Mouse (Mus musculus): Measurements from ENCODE around the gene Ksr1.
A peak's percentile ranks its signal among the peaks of the same experiment; 100 is the strongest.

Ksr1 gene

GRCm38 (mm10) chr11:79146331-79146767 is at the start of gene Ksr1:
TSS of gene Ksr1 (minus strand) at chr11:79146407.
- peak; percentile 95 to 97 for DNase-seq

GRCm38 (mm10) chr11:79192176-79192575 is 46.0 kb upstream of the Ksr1 start:
- peak; percentile 43 to 52 for DNase-seq

GRCm38 (mm10) chr11:79191214-79191613 is 45.0 kb upstream of the Ksr1 start:
- DNase-seq = peak; percentile 68 to 74

DNA sequence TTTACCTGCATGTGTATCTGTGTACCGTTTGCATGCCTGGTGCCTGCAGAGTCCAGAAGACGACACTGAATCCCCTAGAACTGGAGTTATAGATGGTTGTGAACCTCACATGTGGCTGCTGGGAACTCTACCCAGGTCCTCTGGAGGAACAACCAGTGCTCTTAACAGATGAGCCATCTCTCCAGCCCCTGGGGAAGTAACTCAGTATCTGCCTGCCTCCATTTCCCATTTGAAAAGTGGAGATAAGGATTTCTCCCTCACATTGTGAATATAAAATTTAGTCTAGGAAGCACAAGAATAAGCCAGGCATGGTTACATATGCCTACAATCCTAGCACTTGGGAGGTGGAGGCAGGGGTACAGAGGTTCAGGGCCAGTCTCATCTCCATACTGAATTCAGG is 44.0 kb upstream of the Ksr1 start:
- DNase-seq = no peak

GRCm38 (mm10) chr11:79188176-79188575 is 42.0 kb upstream of the Ksr1 start:
- DNase-seq = peak; percentile 88 to 91

- no peak for DNase-seq
Observed at GRCm38 (mm10) chr11:79187291-79187690, 41.1 kb upstream of the Ksr1 start.

GRCm38 (mm10) chr11:79185683-79186082 is 39.5 kb upstream of the Ksr1 start:
- no peak for DNase-seq

DNA sequence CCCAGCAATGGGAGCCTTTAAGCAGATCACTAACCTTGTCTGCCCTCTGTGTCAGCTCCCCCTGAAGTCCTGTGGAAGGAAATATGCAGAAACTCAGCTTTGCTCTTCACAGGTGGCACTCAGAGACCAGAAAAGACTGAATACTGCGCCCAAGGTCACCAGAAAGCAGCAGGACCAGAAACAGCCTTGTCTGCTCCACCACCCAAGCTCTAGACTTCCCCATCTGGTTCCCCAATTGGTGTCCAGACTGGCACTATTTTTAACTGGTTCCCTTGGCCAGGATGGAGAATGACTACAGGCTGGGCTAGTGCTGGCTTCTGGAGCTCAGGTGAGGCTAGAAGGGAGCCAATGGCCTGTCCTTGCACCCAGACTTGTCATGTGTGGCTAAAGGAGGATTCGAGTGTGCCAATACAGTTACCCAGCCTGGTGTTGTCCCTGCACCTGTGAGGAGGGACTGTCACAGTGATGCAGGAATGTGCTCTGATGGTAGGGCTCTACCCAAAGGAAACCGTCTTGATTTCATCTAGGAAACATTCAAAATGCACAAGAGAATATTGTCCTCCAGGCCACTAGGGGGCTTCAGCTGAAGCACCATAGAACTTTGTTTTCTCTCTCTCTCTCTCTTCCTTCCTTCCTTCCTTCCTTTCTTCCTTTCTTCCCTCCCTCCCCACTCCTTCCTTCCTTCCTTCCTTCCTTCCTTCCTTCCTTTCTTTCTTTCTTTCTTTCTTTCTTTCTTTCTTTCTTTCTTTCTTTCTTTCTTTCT is 38.1 kb upstream of the Ksr1 start:
- no peak for DNase-seq

GRCm38 (mm10) chr11:79183400-79183799 is 37.2 kb upstream of the Ksr1 start:
- DNase-seq = no peak

- DNase-seq = peak in 1 of 2 experiments; percentile 23
Observed at GRCm38 (mm10) chr11:79182881-79183280, 36.7 kb upstream of the Ksr1 start.

DNA sequence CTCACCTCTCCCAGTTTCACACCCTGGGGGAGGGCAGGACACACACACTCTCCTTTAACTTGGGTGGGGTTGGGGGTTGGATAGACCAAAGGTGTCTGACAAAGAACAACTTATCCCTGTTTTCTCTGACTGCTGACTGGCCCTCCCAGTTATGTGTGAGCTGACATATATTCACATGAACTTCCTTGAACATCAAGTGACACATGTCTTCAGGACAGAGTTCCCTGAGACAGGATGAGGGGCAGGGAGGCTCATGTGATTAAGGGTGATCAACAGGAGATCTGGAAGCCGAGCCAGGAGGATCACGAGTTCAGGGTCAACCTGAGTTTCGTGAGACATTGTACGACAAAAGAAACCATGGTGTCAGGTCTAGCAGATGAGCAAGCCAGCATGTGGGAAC is 35.7 kb upstream of the Ksr1 start:
- no peak for DNase-seq

GRCm38 (mm10) chr11:79176687-79177086 is 30.5 kb upstream of the Ksr1 start:
- DNase-seq = peak; percentile 59 to 71

DNA sequence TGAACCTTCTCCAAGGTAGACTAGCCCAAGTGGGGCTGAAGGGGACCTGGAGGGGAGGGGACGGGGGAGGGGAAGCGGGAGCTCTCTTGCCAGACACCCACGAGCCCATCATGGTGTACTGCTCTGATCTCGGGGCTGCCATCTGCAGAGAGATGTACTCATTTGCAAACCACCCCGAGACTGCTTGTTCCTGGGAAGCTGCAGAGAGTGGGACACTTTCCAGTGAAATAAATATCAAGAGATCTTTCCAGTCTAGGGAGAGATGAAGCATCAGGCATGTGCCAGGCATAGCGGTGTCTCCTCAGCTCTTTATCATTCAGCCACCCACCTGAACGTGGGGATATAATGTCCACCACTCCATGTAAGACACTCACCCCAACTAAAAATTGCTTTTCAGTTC is 25.8 kb upstream of the Ksr1 start:
- DNase-seq = no peak

DNA sequence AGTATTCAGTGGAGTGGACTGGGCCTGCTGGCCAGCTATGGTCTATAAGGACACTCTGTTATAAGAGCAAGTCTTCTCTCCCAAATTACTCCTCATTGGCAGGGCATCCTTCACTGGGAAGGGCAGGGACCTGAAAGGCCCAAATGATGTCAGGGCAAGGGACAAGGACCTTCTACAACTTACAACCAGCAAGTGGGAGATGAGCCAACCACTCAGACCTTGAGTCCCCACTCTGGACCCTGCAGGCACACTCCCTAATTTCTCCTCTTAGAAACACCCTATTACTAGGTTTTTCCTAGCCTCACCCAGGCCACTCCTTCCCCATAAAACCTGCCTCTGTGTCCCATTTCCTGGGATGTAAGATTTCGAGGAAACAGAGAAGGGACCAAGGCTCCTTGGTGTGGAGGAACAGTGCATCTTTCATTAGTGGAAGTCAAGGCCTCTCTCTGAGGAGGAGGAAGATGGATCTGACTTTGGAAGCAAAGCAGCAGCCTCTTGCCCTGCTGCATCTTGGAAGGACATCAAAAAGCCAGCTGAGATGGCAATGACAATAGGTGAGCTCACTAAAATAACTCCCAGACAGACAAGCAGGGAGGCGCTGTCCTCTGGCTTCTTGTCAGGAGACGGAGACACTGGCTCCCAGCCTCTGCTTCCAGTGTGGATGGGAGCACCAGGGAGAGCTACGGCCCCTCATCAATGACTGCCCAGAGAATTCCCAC is 20.5 kb upstream of the Ksr1 start:
- peak; percentile 46 to 53 for DNase-seq

- DNase-seq = no peak
Observed at GRCm38 (mm10) chr11:79161077-79161758, 15.0 kb upstream of the Ksr1 start.

DNA sequence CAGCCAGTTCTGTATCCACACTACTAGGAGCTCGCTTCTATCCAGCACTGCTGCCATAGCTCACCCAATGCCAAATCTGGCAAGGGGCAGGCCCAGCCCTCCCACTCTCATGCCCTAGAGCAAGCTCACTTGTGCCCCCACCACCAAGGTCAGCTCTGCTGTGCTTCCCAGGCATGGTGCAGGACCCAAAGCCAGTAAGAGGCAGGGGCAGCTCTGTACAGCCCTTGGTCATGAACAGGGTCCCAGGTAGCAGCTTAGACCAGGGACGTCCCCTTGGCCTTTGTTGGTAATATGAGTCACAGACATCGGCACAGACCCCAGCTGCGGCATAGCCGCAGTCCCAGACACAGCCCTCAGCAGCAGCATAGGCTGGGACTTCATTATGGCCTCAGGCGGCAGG is 13.9 kb upstream of the Ksr1 start:
- peak; percentile 42 to 63 for DNase-seq

DNA sequence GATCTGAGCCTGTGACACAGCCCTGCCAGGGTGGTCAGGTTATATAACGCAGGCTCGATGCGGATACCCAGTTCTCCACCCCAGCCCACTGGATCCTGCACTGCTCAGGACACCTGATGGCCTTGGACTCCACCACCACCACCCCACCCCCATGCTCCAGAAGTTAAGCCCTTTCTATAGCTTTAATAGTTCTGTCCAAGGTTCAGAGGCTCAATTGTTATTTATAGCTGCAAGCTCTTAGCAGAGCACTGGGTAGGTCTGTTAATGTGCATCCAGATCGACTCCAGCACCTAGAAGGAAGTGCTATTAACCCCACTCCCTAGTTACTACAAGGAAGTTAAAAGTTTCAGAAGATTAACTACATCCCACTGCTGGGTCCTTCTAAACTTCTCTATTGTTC is 11.5 kb upstream of the Ksr1 start:
- no peak for DNase-seq

DNA sequence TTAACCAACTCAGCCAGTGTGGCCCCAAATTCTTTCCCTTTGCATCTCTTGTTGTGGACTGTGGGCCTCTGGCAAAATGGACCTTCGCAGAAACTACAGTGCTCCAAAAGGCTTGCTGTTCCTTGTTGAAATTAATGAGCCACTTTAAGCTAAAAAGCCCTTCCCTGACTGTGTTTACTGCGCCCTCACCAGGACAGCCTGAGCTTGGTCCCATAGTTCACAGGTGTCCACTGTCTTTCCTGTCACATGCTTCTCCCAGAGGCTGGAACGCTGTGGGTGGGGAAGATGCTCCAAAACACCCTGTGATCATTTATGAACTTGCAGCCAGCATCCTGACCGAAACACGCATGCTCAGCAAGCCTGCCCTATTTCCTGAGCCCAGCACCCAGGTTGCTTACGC is 9.1 kb upstream of the Ksr1 start:
- no peak for DNase-seq

DNA sequence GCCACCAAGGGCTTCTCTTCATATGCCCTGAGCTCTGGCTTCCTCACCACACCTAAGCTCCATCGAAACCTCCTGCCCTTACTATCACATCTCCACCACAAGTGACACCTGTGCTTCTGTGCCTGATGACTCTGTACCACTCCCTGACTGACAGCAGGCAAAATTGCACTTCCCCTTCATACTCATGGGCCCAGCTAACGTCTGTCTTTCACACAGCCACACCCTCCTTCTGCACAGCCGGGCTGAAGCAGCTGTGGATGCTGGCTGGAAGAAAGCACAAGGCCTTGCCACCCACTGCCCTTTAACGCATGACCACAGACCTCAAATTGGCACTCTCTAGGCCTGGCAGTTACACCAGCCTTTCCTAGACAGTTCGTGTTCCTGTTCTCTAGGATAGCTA is 6.5 kb upstream of the Ksr1 start:
- peak; percentile 32 to 58 for DNase-seq

DNA sequence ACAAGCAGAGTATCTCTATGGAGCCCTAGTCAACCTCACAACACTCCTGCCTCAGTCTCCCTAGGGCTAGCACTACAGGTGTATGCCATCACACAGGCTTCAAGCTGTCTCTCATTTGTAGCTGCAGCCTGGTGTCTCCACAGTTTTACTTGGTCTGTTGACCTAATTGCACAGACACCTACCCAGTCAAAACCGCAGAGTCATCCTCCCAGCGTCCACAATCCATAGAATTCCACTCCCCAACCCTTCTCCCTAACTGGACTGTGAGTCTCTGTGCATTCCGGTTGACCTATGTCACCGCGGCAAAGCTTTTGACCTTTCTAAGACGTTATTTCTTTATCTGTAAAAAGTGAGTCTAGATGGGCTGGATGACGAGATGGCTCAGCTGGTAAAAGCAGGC is 5.7 kb upstream of the Ksr1 start:
- DNase-seq = no peak

DNA sequence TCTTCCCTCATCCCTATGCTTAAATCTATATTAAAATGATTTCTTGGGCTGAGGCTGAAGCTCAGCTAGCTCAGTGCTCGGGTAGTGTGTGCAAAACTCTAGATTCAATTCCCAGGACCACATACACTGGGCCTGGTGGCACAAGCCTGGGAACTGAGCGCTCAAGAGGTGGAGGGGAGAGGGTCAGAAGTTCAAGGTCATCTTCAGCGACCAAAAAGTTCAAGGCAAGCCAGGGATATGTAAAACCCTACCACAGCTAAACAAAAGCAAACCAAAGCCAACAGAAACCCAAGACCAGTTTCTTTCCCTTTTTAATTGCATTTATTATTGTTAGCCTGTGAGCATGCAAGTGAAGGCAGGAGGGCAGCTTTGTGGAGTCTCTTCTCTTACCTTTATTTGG is 4.1 kb upstream of the Ksr1 start:
- no peak for DNase-seq

- no peak for DNase-seq
Observed at GRCm38 (mm10) chr11:79149295-79149694, 3.1 kb upstream of the Ksr1 start.

DNA sequence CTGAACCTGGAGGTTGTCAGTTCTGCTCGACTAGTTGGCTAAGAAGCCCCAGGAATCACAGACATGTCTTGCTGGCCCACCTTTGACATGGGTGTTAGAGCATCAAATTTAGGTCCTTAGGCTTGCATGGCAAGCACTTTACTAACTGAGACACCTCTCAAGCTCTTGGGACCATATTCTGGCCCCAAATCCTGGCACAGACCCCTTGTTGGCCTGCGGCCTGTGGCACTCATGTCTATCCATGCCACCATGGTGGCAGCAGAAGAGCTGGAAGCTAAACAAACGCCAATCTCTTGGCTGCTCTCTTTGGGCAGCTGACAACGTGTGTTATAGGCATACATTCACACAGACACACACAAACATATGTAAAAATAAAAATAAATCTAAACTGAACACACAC is 2.6 kb upstream of the Ksr1 start:
- DNase-seq = peak; percentile 83 to 88

Data from cerebellum, postnatal 10 days (tissue).